Mouse (Mus musculus) embryonic facial prominence, embryonic 14.5 days (tissue): ENCODE measurements at regions not wholly inside any gene's neighbourhood (a gene's known extent, or its start where the extent isn't known, plus 50 kb on each side); places are given as distances from the start of the nearest gene placed in this dataset.

Experiments used
- ATAC-seq: fragments of 200-750 bp; cut with Nextera tagmentation; 2 replicates; pipeline ENCODE4 v1.8.0; 2017; ENCODE audit warnings: low read depth, moderate number of reproducible peaks, moderate TSS enrichment
- DNase-seq: peaks from one replicate; pipeline ENCODE4 v3.0.0-alpha.2; 2015; ENCODE audit warnings: low spot score
- H3K27ac ChIP-seq: fragments of 300-500 bp; sonication (generic); replicated peaks from 2 replicates; pipeline ENCODE4 v1.5.1; 2014; ENCODE audit warnings: low read depth, mild to moderate bottlenecking, low read length, moderate library complexity
- H3K27me3 ChIP-seq: fragments of 300-500 bp; sonication (generic); replicated peaks from 2 replicates; pipeline ENCODE4 v1.6.1; 2014; ENCODE audit warnings: low read length; ENCODE audit not compliant: control insufficient read depth, insufficient read depth
- H3K36me3 ChIP-seq: fragments of 300-500 bp; sonication (generic); 2 replicates; pipeline ENCODE4 v1.6.1; 2014; ENCODE audit warnings: low read length, mixed read lengths; ENCODE audit not compliant: control insufficient read depth, insufficient read depth
- H3K4me1 ChIP-seq: fragments of 300-500 bp; sonication (generic); 2 replicates; pipeline ENCODE4 v1.6.1; 2014; ENCODE audit warnings: antibody characterized with exemption, low read length; ENCODE audit not compliant: control insufficient read depth, insufficient read depth
- H3K4me2 ChIP-seq: fragments of 300-500 bp; sonication (generic); 2 replicates; pipeline ENCODE4 v1.6.1; 2014; ENCODE audit warnings: low read depth, mild to moderate bottlenecking, low read length, moderate library complexity, mixed read lengths
- H3K4me3 ChIP-seq: fragments of 300-500 bp; sonication (generic); 2 replicates; pipeline ENCODE4 v1.5.1; 2014; ENCODE audit warnings: low read depth, mild to moderate bottlenecking, low read length
- H3K9ac ChIP-seq: fragments of 300-500 bp; sonication (generic); 2 replicates; pipeline ENCODE4 v1.6.1; 2014; ENCODE audit warnings: low read depth, mild to moderate bottlenecking, low read length, moderate library complexity, mixed read lengths
- H3K9me3 ChIP-seq: fragments of 300-500 bp; sonication (generic); 2 replicates; pipeline ENCODE4 v1.6.1; 2016; ENCODE audit warnings: low read length; ENCODE audit not compliant: control insufficient read depth
- WGBS: fragments of 180-500 bp; shearing (Covaris S2); extraction: QIAGEN DNeasy Blood & Tissue Kit; methylation state at CpG from one replicate; pipeline ENCODE4 v1.1.7; 2014; 5-methylcytosine and 5-hydroxymethylcytosine counted together

DNA sequence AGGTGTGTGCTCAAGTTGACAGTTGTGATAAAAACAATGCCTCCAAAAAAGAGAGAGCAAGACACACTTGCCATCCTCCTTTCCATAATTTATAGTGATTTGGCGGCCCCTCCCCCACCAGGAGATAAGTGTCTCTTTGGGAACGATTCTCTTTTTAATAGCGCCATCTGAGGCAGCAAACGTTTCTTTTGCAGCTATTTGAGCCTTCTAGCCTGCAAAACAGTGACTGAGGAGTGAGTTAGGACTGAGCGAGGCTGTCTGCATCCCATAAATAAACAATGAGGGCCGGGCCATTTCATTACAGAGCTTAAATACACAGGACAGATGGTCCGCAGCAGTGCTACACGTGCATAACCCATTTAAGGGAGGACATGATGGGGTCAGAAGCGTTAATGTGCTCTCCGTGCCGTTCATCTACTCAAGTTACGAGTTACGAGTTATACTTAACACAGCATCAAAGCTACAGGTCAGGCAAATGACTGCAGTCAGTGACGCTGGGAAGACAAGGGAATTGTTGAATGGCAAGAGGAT, 99.0 kb upstream of the Slc25a26 start:
- DNase-seq, result peak; percentile 50
- Histone ChIP-seq H3K9ac (no peak overlapping the region), H3K27ac (no peak overlapping the region), H3K4me1 (peaks cover 6% of the 10 kb centered on the region), H3K4me2 (peak overlapping the region; percentile 33), H3K4me3 (no peak overlapping the region), H3K9me3 (no peaks in the 10 kb centered on the region), H3K27me3 (no peaks in the 10 kb centered on the region), H3K36me3 (no peaks in the 10 kb centered on the region)
- peak; percentile 77 for ATAC-seq
- WGBS, result 22% methylated on average over 14 of the region's 14 CpGs

DNA sequence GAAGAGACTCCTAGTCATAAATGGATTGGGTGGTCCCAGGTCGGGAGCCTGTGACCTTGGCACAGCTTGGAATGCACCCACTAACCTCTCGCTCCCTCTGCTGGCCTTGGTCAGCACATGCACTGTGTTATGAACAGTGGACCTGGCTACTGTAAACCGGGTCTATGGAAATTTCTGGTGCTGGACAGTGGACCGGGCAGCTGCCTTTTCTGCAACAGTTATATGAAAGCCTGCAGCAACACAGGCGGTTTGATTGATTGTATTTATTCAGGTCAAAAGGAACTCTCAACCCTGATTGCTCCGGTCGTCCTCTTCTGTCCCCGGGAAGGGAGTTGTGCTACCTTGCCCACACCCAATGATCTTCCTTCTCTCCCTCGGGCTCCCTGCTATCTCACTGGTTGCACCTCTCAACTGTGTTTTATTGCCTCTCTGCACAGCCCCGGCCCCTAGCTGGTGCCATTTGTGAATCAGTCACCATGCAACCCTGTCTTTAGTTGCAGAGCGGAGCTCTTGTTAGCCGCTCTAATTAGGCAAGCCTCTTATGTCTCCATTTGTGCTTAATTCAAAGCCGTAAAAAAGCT, 99.6 kb upstream of the Slc25a26 start:
- ATAC-seq (peak; percentile 71), DNase-seq (peak; percentile 51)
- H3K4me1 ChIP-seq, result peaks cover 6% of the 10 kb centered on the region
- H3K4me3 ChIP-seq, result no peak overlapping the region
- no peaks in the 10 kb centered on the region for H3K36me3 ChIP-seq
- no peak overlapping the region for H3K27ac ChIP-seq
- H3K9ac ChIP-seq, result no peak overlapping the region
- H3K27me3 ChIP-seq, result no peaks in the 10 kb centered on the region
- H3K9me3 ChIP-seq, result no peaks in the 10 kb centered on the region
- peak overlapping the region; percentile 33 for H3K4me2 ChIP-seq
- WGBS, result 43% methylated on average over 13 of the region's 13 CpGs

DNA sequence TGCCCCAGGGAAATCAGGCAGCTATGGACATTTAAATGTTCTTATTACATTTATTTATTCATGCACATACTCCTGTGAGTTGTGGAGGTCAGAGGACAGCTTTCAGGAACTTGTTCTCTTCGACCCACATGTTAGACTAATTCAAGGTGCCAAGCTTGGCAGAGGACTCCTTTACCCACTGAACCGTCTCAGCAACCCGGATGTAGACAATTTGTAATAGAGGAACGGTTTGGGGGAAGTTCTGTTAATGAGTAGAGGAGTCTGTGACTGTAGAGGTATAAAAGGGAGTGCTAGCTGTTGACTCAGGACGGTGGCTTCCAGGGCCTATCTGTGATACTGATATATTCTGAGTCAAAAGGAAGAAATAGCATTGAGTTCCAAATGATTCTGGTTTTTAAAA, 107.4 kb upstream of the Magi1 start:
- H3K4me3 ChIP-seq, result no peak overlapping the region
- no peaks in the 10 kb centered on the region for H3K36me3 ChIP-seq
- H3K27ac ChIP-seq, result no peak overlapping the region
- H3K4me1 ChIP-seq, result no peaks in the 10 kb centered on the region
- H3K27me3 ChIP-seq, result no peaks in the 10 kb centered on the region
- WGBS, result 50% methylated on average over 5 of the region's 5 CpGs
- ATAC-seq (no peak), DNase-seq (no peak)
- H3K9me3 ChIP-seq, result no peaks in the 10 kb centered on the region
- H3K4me2 ChIP-seq, result no peak overlapping the region
- H3K9ac ChIP-seq, result no peak overlapping the region

DNA sequence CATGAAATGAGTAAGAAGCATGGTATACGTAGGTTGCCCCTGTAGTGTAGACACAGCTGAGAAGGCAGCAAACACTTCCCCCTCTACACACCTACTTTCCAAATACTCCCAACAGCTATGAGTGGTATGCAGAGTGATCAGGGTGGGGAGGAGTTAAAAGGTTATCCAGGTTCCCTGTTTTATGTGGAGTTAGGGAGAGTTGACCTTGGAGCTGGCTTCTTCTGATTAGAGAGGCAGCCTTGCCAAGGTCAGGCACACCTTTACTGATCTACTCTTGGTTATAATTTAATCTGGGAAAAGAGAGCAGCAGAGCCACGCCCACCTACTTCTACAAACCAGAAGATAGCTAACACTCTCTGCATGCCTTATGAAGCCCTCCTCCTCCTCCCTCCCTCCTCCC, 106.7 kb upstream of the Magi1 start:
- 77% methylated on average over 2 of the region's 2 CpGs for WGBS
- Histone ChIP-seq H3K36me3 (no peaks in the 10 kb centered on the region), H3K4me3 (no peak overlapping the region), H3K4me2 (no peak overlapping the region), H3K9me3 (no peaks in the 10 kb centered on the region), H3K4me1 (peaks cover 2% of the 10 kb centered on the region; the same call in 1 of the 2 replicates), H3K27ac (no peak overlapping the region), H3K27me3 (no peaks in the 10 kb centered on the region), H3K9ac (no peak overlapping the region)
- no peak for DNase-seq
- no peak for ATAC-seq

DNA sequence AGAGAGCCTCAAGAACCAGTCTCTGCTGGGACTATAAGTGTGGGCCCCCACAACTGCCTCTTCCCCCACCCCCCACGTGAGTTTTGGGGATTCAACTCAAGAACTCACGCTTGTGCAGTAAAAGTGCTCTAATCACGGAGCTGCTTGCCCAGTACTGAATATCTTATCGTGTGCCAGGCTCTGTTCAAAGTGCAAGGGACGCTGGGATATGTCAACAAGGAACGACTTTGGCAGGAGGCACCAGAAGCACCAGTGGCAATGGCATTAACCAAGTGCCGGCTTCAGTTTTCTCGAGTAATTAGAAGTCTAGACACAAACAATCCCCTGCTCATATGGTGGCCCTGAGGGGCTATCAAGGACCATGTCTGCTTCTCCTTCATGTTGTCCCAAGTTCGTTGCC, 106.0 kb upstream of the Magi1 start:
- WGBS, result 58% methylated on average over 9 of the region's 9 CpGs
- Histone ChIP-seq H3K4me1 (peaks cover 2% of the 10 kb centered on the region; the same call in 1 of the 2 replicates), H3K9ac (no peak overlapping the region), H3K27ac (no peak overlapping the region), H3K36me3 (no peaks in the 10 kb centered on the region), H3K27me3 (no peaks in the 10 kb centered on the region), H3K9me3 (no peaks in the 10 kb centered on the region), H3K4me3 (no peak overlapping the region), H3K4me2 (no peak overlapping the region)
- DNase-seq (peak; percentile 5), ATAC-seq (no peak)

DNA sequence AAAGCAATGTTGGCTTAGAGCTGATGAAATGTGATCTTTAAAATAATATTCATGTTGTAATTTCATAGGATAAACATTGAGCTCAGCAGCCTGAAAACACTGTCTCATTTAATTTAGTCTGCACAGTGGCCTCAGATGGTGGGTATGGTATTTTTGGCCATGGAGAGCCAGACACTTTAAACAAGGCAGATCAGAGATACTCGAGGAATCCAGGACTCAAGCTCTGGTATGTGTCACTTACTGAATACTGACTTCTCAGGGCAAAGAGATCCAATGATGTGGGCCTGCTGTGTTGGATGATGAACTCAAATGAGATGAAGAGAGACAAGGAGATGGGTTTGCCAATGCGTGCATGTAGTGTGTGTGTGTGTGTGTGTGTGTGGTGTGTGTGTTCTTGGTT, 103.9 kb upstream of the Magi1 start:
- WGBS, result 44% methylated on average over 2 of the region's 2 CpGs
- no peak overlapping the region for H3K4me3 ChIP-seq
- no peaks in the 10 kb centered on the region for H3K36me3 ChIP-seq
- ATAC-seq, result no peak
- no peak overlapping the region for H3K27ac ChIP-seq
- no peaks in the 10 kb centered on the region for H3K9me3 ChIP-seq
- H3K27me3 ChIP-seq, result no peaks in the 10 kb centered on the region
- H3K4me2 ChIP-seq, result no peak overlapping the region
- DNase-seq, result no peak
- H3K9ac ChIP-seq, result no peak overlapping the region
- H3K4me1 ChIP-seq, result peaks cover 2% of the 10 kb centered on the region; the same call in 1 of the 2 replicates

DNA sequence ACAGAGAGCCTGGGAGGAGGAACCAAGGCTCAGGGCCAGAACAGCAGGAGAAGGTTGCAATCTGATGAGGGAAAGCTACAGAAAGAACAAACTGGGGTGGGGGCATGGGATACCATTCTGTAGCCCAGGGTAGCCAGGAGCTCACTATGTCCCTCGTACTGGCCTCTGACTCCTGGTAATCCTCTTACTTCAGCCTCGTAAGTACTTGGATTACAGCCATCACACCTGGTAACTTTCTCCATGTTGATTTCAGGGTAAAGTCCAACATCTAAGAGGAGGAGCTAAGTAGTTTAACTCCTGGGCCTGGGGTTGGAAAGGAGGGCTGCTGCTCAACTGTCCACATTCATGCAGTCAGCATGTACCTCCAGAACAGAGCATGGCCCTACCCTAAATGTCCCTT, 101.8 kb upstream of the Magi1 start:
- 76% methylated on average over 2 of the region's 2 CpGs for WGBS
- no peaks in the 10 kb centered on the region for H3K9me3 ChIP-seq
- no peak for DNase-seq
- no peak overlapping the region for H3K9ac ChIP-seq
- peaks cover 2% of the 10 kb centered on the region; the same call in 1 of the 2 replicates for H3K4me1 ChIP-seq
- no peak overlapping the region for H3K27ac ChIP-seq
- ATAC-seq, result no peak
- no peak overlapping the region for H3K4me3 ChIP-seq
- no peak overlapping the region for H3K4me2 ChIP-seq
- H3K36me3 ChIP-seq, result no peaks in the 10 kb centered on the region
- no peaks in the 10 kb centered on the region for H3K27me3 ChIP-seq

DNA sequence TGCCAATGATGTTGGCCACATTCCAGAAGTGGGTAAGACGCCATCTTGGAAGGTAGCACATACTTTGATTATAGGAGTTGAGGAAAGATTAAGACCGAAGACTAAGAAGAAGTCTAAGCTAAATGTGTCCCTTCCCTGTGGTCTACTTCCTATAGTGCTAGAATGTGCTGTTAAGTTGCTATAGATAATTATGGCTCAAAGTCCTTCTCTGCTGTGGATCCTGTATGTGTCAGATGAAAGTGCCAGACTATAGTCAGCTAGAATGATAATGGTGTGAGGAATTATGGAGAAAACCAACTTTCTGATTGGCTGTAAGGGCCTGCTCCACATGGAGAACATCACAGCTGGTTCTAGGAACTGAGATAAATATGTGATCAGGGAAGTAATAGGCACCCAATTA, 86.3 kb upstream of the Magi1 start:
- WGBS, result 88% methylated on average over 2 of the region's 2 CpGs

DNA sequence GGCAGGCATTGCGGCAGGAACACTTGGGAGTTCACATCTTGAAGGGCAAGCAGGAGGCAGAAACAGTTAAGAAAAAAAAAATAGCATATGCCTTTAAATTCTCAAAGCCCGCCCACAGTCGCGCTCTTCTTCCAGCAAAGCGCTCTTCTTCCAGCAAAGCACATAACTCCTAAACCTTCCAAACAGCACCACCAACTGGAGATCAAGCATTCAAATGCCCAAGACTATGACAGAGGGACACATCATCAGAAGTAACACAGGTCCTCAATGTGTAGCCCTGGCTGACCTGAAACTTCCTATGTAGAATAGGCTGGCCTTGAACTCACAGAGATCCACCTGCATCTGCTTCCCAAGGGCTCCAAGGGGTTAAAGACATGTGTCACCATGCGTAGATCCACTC, 80.2 kb upstream of the Magi1 start:
- Histone ChIP-seq H3K27ac (no peak overlapping the region), H3K27me3 (no peaks in the 10 kb centered on the region), H3K4me1 (no peaks in the 10 kb centered on the region), H3K4me3 (no peak overlapping the region), H3K4me2 (no peak overlapping the region), H3K9ac (no peak overlapping the region), H3K9me3 (no peaks in the 10 kb centered on the region), H3K36me3 (no peaks in the 10 kb centered on the region)
- DNase-seq (peak; percentile 57), ATAC-seq (no peak)
- 79% methylated on average over 6 of the region's 6 CpGs for WGBS

More for the DNA sequence above, 86.3 kb upstream of the Magi1 start:
- no peaks in the 10 kb centered on the region for H3K27me3 ChIP-seq
- no peak overlapping the region for H3K27ac ChIP-seq
- H3K4me1 ChIP-seq, result no peaks in the 10 kb centered on the region
- DNase-seq (no peak), ATAC-seq (no peak)
- 0 out of 2 replicates have a peak, but pooled peaks cover 5% of the 10 kb centered on the region for H3K9me3 ChIP-seq
- H3K4me2 ChIP-seq, result no peak overlapping the region
- no peak overlapping the region for H3K4me3 ChIP-seq
- H3K36me3 ChIP-seq, result no peaks in the 10 kb centered on the region
- no peak overlapping the region for H3K9ac ChIP-seq
